Mouse (Mus musculus) intestine, embryonic 16.5 days (tissue): Measurements from ENCODE around the gene Crispld2. TPM values are rescaled to one million over a fixed set of nuclear protein-coding genes. Genes with fewer than 3 reads are reported as not detected.

ENCODE experiments used
- ATAC-seq: fragments of 200-750 bp; cut with Nextera tagmentation; 2 replicates; pipeline ENCODE4 v1.8.0; 2017; ENCODE audit warnings: moderate TSS enrichment, moderate library complexity
- H3K27ac ChIP-seq: fragments of 300-500 bp; sonication (generic); 2 replicates; pipeline ENCODE4 v1.5.1; 2014; ENCODE audit warnings: mild to moderate bottlenecking, low read length
- H3K27me3 ChIP-seq: fragments of 300-500 bp; sonication (generic); replicated peaks from 2 replicates; pipeline ENCODE4 v1.6.1; 2014; ENCODE audit warnings: low read length, control low read depth, mixed read lengths; ENCODE audit not compliant: control insufficient read depth, insufficient read depth
- H3K36me3 ChIP-seq: fragments of 300-500 bp; sonication (generic); 2 replicates; pipeline ENCODE4 v1.6.1; 2014; ENCODE audit warnings: low read length, control low read depth; ENCODE audit not compliant: control insufficient read depth, insufficient read depth
- H3K4me1 ChIP-seq: fragments of 300-500 bp; sonication (generic); 2 replicates; pipeline ENCODE4 v1.6.1; 2014; ENCODE audit warnings: low read length, control low read depth, mixed read lengths; ENCODE audit not compliant: control insufficient read depth, insufficient read depth
- H3K4me2 ChIP-seq: fragments of 300-500 bp; sonication (generic); 2 replicates; pipeline ENCODE4 v1.6.1; 2014; ENCODE audit warnings: low read depth, low read length, control low read depth
- H3K4me3 ChIP-seq: fragments of 300-500 bp; sonication (generic); 2 replicates; pipeline ENCODE4 v1.5.1; 2014; ENCODE audit warnings: mild to moderate bottlenecking, low read length
- H3K9ac ChIP-seq: fragments of 300-500 bp; sonication (generic); 2 replicates; pipeline ENCODE4 v1.6.1; 2014; ENCODE audit warnings: low read depth, low read length
- H3K9me3 ChIP-seq: fragments of 300-500 bp; sonication (generic); 2 replicates; pipeline ENCODE4 v1.6.1; 2016; ENCODE audit warnings: low read length, control low read depth; ENCODE audit not compliant: control insufficient read depth
- WGBS: fragments of 180-500 bp; shearing (Covaris S2); extraction: QIAGEN DNeasy Blood & Tissue Kit; methylation state at CpG from one replicate; pipeline ENCODE4 v1.1.7; 2014; 5-methylcytosine and 5-hydroxymethylcytosine counted together
- polyA plus RNA-seq: library from polyadenylated mRNA; unstranded; fragments of >200 nt; fragmentation: Nextera tagmentation; extraction: Ambion mirVana; gene quantifications from 2 replicates; pipeline ENCODE4 v1.2.1, GENCODE M21; 2015

The Crispld2 gene
- polyA plus RNA-seq, 1 experiment from 2014 or later: 23.1 TPM

DNA sequence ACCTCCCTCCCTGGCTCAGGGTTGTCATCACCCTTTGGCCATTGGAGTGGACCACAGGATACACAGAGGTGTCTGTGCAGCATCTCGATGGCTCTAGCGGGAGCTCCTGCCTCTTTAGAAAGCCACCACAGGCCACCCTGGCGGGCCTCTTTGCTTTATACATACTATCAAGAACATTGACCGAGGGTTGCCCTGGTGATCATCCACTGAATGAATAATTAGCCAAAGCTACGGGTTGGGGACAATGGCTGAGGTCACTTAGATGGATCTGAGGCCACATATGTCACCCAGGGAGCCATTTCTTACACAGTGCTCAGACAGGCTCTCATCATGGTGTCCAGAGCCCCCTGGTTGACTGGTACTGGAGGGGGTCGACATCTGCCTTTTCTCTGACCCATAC, 26.1 kb downstream of the Crispld2 start:
- no peak overlapping the region for H3K4me3 ChIP-seq
- ATAC-seq: no peak
- H3K9ac ChIP-seq: no peak overlapping the region
- no peaks in the 10 kb centered on the region for H3K36me3 ChIP-seq
- H3K4me1 ChIP-seq: peaks cover 11% of the 10 kb centered on the region
- H3K4me2 ChIP-seq: no peak overlapping the region
- WGBS: 68% methylated on average over 6 of the region's 6 CpGs
- H3K27me3 ChIP-seq: no peaks in the 10 kb centered on the region
- H3K27ac ChIP-seq: no peak overlapping the region
- H3K9me3 ChIP-seq: no peaks in the 10 kb centered on the region

- H3K4me1 ChIP-seq: peaks cover 5% of the 10 kb centered on the region
- no peaks in the 10 kb centered on the region for H3K27me3 ChIP-seq
- ATAC-seq: no peak
- no peak overlapping the region for H3K4me3 ChIP-seq
- no peak overlapping the region for H3K4me2 ChIP-seq
- no peak overlapping the region for H3K9ac ChIP-seq
- no peaks in the 10 kb centered on the region for H3K9me3 ChIP-seq
- no peaks in the 10 kb centered on the region for H3K36me3 ChIP-seq
- 81% methylated on average over 5 of the region's 5 CpGs for WGBS
- H3K27ac ChIP-seq: no peak overlapping the region
Measured at GRCm38 (mm10) chr8:120019297-120019696, 27.1 kb downstream of the Crispld2 start.

DNA sequence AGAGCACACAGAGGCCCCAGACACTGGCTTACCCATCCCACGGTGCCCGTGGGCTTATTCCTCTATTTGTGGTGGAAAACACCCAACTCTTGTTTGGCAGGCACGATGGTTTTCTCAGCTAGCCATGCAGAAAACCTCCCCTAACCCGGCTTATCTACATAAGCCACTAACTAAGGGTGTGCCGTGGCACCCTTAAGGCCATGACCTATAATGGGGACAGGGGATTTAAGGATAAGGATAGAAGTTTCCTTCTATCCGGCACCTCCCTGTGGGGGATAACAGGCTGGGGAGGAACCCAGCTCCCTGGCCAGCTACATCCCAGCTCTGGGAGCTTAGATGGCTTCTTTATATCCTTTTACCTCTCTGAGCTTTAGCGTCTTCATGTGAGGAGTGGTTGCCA, 28.1 kb downstream of the Crispld2 start:
- ATAC-seq: no peak
- Histone ChIP-seq H3K27ac (no peak overlapping the region), H3K36me3 (peaks cover 3% of the 10 kb centered on the region; the same call in 1 of the 2 replicates), H3K9me3 (no peaks in the 10 kb centered on the region), H3K27me3 (no peaks in the 10 kb centered on the region), H3K4me2 (no peak overlapping the region), H3K4me1 (no peaks in the 10 kb centered on the region), H3K9ac (no peak overlapping the region), H3K4me3 (no peak overlapping the region)
- WGBS: 74% methylated on average over 7 of the region's 7 CpGs

- no peaks in the 10 kb centered on the region for H3K4me1 ChIP-seq
- H3K27me3 ChIP-seq: no peaks in the 10 kb centered on the region
- no peak overlapping the region for H3K4me2 ChIP-seq
- no peak overlapping the region for H3K4me3 ChIP-seq
- WGBS: 89% methylated on average over 5 of the region's 5 CpGs
- H3K9ac ChIP-seq: no peak overlapping the region
- no peaks in the 10 kb centered on the region for H3K9me3 ChIP-seq
- H3K27ac ChIP-seq: no peak overlapping the region
- ATAC-seq: no peak
- H3K36me3 ChIP-seq: peaks cover 3% of the 10 kb centered on the region; the same call in 1 of the 2 replicates
Measured at GRCm38 (mm10) chr8:120026199-120026598, 34.0 kb downstream of the Crispld2 start.

DNA sequence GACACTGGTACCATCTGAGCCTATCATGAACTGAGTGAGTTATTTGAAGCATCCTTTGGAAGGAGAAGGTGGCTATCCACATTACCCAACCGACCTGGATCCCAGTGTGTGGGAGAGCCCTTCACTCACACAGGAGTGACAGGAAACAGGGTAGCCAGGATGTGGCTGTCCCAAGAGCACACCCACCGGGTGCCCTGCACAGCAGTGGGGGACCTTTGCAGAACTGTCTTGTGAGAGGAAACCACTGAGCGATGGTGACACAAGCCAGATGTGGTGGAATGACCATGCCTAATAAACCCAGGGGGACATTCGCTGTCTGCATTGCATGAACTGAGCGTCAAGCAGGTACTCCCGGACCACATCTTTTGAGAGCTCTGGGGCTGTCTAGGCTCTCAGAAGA, 34.8 kb downstream of the Crispld2 start:
- Histone ChIP-seq H3K9ac (no peak overlapping the region), H3K4me3 (no peak overlapping the region), H3K4me1 (no peaks in the 10 kb centered on the region), H3K27ac (no peak overlapping the region), H3K27me3 (no peaks in the 10 kb centered on the region), H3K36me3 (peaks cover 3% of the 10 kb centered on the region; the same call in 1 of the 2 replicates), H3K9me3 (no peaks in the 10 kb centered on the region), H3K4me2 (no peak overlapping the region)
- ATAC-seq: no peak
- WGBS: 83% methylated on average over 6 of the region's 6 CpGs

GRCm38 (mm10) chr8:120030447-120030846, 38.2 kb downstream of the Crispld2 start:
- Histone ChIP-seq H3K4me2 (no peak overlapping the region), H3K27ac (no peak overlapping the region)
- no peak for ATAC-seq

GRCm38 (mm10) chr8:120032549-120033208, 40.4 kb downstream of the Crispld2 start:
- Histone ChIP-seq H3K4me3 (no peak overlapping the region), H3K9me3 (no peaks in the 10 kb centered on the region), H3K36me3 (no peaks in the 10 kb centered on the region), H3K27ac (no peak overlapping the region), H3K4me1 (peaks cover 18% of the 10 kb centered on the region), H3K9ac (no peak overlapping the region), H3K4me2 (no peak overlapping the region), H3K27me3 (no peaks in the 10 kb centered on the region)
- ATAC-seq: peak; percentile 65
- 86% methylated on average over 5 of the region's 5 CpGs for WGBS

More at GRCm38 (mm10) chr8:120030447-120030846, 38.2 kb downstream of the Crispld2 start:
- no peaks in the 10 kb centered on the region for H3K36me3 ChIP-seq
- peaks cover 4% of the 10 kb centered on the region; the same call in 1 of the 2 replicates for H3K4me1 ChIP-seq
- H3K9me3 ChIP-seq: no peaks in the 10 kb centered on the region
- no peak overlapping the region for H3K4me3 ChIP-seq
- WGBS: 59% methylated on average over 5 of the region's 5 CpGs
- H3K27me3 ChIP-seq: no peaks in the 10 kb centered on the region
- no peak overlapping the region for H3K9ac ChIP-seq

DNA sequence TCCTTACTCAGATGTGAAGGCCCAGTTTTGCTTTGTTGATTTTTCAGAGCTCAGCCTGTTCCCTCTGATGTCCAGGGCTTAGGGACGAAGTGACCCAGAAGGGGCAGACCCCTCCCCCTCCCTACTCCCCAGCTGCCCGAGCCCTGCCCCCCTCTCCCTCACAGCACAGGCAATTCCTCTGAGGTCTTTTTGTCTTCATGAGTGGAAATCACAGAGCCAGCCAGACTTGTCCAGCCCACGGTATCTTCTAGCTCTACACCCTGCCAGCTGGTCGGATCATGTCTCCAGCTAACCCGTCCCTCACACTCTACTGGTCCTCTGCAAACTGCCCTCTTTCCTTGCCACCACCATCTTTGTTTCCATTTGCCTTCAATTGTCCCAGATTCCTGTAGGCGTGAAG, 42.2 kb downstream of the Crispld2 start:
- Histone ChIP-seq H3K4me3 (no peak overlapping the region), H3K9me3 (no peaks in the 10 kb centered on the region), H3K27me3 (no peaks in the 10 kb centered on the region), H3K36me3 (no peaks in the 10 kb centered on the region), H3K27ac (no peak overlapping the region), H3K4me2 (no peak overlapping the region), H3K4me1 (peaks cover 18% of the 10 kb centered on the region), H3K9ac (no peak overlapping the region)
- 63% methylated on average over 6 of the region's 6 CpGs for WGBS
- no peak for ATAC-seq

GRCm38 (mm10) chr8:120036111-120036510, 43.9 kb downstream of the Crispld2 start:
- Histone ChIP-seq H3K9me3 (no peaks in the 10 kb centered on the region), H3K4me1 (peaks cover 18% of the 10 kb centered on the region), H3K27me3 (no peaks in the 10 kb centered on the region), H3K4me3 (no peak overlapping the region), H3K9ac (no peak overlapping the region), H3K27ac (no peak overlapping the region), H3K4me2 (no peak overlapping the region), H3K36me3 (no peaks in the 10 kb centered on the region)
- WGBS: 13% methylated on average over 9 of the region's 9 CpGs
- no peak for ATAC-seq

GRCm38 (mm10) chr8:120036578-120036977, 44.3 kb downstream of the Crispld2 start:
- Histone ChIP-seq H3K4me1 (peaks cover 18% of the 10 kb centered on the region), H3K4me2 (no peak overlapping the region), H3K27ac (no peak overlapping the region), H3K27me3 (no peaks in the 10 kb centered on the region), H3K9me3 (no peaks in the 10 kb centered on the region), H3K9ac (no peak overlapping the region), H3K4me3 (no peak overlapping the region), H3K36me3 (no peaks in the 10 kb centered on the region)
- ATAC-seq: no peak
- 77% methylated on average over 4 of the region's 4 CpGs for WGBS
